Mouse (Mus musculus): ENCODE data around the gene Olfr982. TPM values are rescaled to one million over a fixed set of nuclear protein-coding genes. Genes with fewer than 3 reads are reported as not detected.

Gene Olfr982
- total RNA-seq (2022), result not detected

- no peak for DNase-seq (ENCODE audit: low spot score)
Measured at GRCm38 (mm10) chr9:40073529-40073928, at the start of gene Olfr982. TSS of gene Olfr982 (plus strand) at chr9:40073829.

- no peak for DNase-seq (ENCODE audit: low spot score)
Measured at GRCm38 (mm10) chr9:40050138-40050537, 23.5 kb upstream of the Olfr982 start.

- no peak for DNase-seq (ENCODE audit: low spot score)
Measured at GRCm38 (mm10) chr9:40093495-40093894, 19.9 kb downstream of the Olfr982 start, which contains the start of gene Olfr983. TSS of gene Olfr983 (minus strand) at chr9:40093595.

GRCm38 (mm10) chr9:40094769-40095168 is 21.1 kb downstream of the Olfr982 start:
- DNase-seq (ENCODE audit: low spot score), result no peak

GRCm38 (mm10) chr9:40114106-40114505 is 40.5 kb downstream of the Olfr982 start, which contains the start of gene Olfr984:
TSS of gene Olfr984 (minus strand) at chr9:40114206.
- DNase-seq (ENCODE audit: low spot score), result no peak

- peak; percentile 53 for DNase-seq (ENCODE audit: low spot score)
Measured at GRCm38 (mm10) chr9:40116645-40117286, 43.1 kb downstream of the Olfr982 start.

- no peak for DNase-seq (ENCODE audit: low spot score)
Measured at GRCm38 (mm10) chr9:40117287-40117659, 43.6 kb downstream of the Olfr982 start.

Other genes starting within 250 kb of the Olfr982 start
- not detected for gene Olfr971, start 237.0 kb upstream of the Olfr982 start, total RNA-seq (2022)
- not detected for gene Olfr972, start 207.4 kb upstream of the Olfr982 start, total RNA-seq (2022)
- gene Olfr229, start 166.5 kb upstream of the Olfr982 start, total RNA-seq (2022), result not detected
- not detected for gene Olfr974, start 136.3 kb upstream of the Olfr982 start, total RNA-seq (2022)
- gene Olfr975, start 121.8 kb upstream of the Olfr982 start, total RNA-seq (2022), result not detected
- not detected for gene Olfr976, start 112.7 kb upstream of the Olfr982 start, total RNA-seq (2022)
- gene Olfr978, start 81.7 kb upstream of the Olfr982 start, total RNA-seq (2022), result not detected
- gene Olfr979, start 70.4 kb upstream of the Olfr982 start, total RNA-seq (2022), result not detected
- gene Olfr980, start 64.2 kb upstream of the Olfr982 start, total RNA-seq (2022), result not detected
- gene Olfr981, start 52.4 kb upstream of the Olfr982 start, total RNA-seq (2022), result not detected
- not detected for gene Olfr983, start 19.8 kb downstream of the Olfr982 start, total RNA-seq (2022)
- not detected for gene Olfr984, start 40.4 kb downstream of the Olfr982 start, total RNA-seq (2022)
- gene Olfr985, start 56.4 kb downstream of the Olfr982 start, total RNA-seq (2022), result not detected
- not detected for gene Tmem225, start 74.3 kb downstream of the Olfr982 start, total RNA-seq (2022)
- gene Olfr986, start 107.1 kb downstream of the Olfr982 start, total RNA-seq (2022), result not detected
- 1 to 10 TPM; 2.4 to 3.1 (median 2.6) TPM for gene Zfp202, start 118.5 kb downstream of the Olfr982 start, total RNA-seq (2022)
- 1 to 10 TPM in 1 of 4 experiments, under 1 TPM in 3; 0.57 to 1.4 (median 0.74) TPM for gene Scn3b, start 195.4 kb downstream of the Olfr982 start, total RNA-seq (2022)

Measured in heart, adult 8-10 months (tissue).